Mouse (Mus musculus) erythroblast, embryonic 14.5 days (primary cell): ENCODE measurements around the gene Erbb2.

Experiments used
- GATA1 ChIP-seq: IDR thresholded peaks from 2 replicates; pipeline ENCODE4 v1.6.1; 2012; ENCODE audit warnings: low read length, inconsistent platforms, mixed read lengths
- TAL1 ChIP-seq: IDR thresholded peaks from 3 replicates; pipeline ENCODE4 v1.6.1; 2012; ENCODE audit warnings: low read length, inconsistent platforms, mixed read lengths

- TF ChIP-seq TAL1 (no peak), GATA1 (no peak)
Observed at GRCm38 (mm10) chr11:98367171-98367862, 45.0 kb upstream of the Erbb2 start.
